19 mouse cellular contexts compared by ENCODE assay signal in genomic region chr17:74508600-74508999, GRCm38 (mm10). TPM values are rescaled to one million over a fixed set of nuclear protein-coding genes. Genes with fewer than 3 reads are reported as not detected.
DNase-seq lines count a peak whose midpoint lies in the region; ATAC-seq and TF ChIP-seq lines count a peak whose summit lies in the region.
"Had no signal": no experiment of that assay in that cellular context is flagged by ENCODE, and none has a peak within 500 bp of the region (broad histone marks: within the 10 kb centered on the region; RNA-seq: fewer than 3 reads in every experiment).

No protein-coding gene starts in this region.

- no peak overlapping the region for H3K9ac ChIP-seq in liver, embryonic 12.5 days
- no peak overlapping the region for H3K9ac ChIP-seq in liver, postnatal 0 days (replicated peaks)
- no peak overlapping the region for H3K9ac ChIP-seq in hindbrain, embryonic 12.5 days
- H3K9ac ChIP-seq: forebrain, postnatal 0 days; lung, embryonic 14.5 days; neural tube, embryonic 15.5 days had no signal

- H3K4me2 ChIP-seq in liver, embryonic 12.5 days, result no peak overlapping the region
- H3K4me2 ChIP-seq in liver, postnatal 0 days (ENCODE audit: low read depth, low read length), result no peak overlapping the region
- no peak overlapping the region for H3K4me2 ChIP-seq in hindbrain, embryonic 12.5 days (replicated peaks)
- H3K4me2 ChIP-seq: lung, embryonic 14.5 days; neural tube, embryonic 15.5 days had no signal

- H3K9me3 ChIP-seq in liver, embryonic 12.5 days (replicated peaks), result no peaks in the 10 kb centered on the region
- no peaks in the 10 kb centered on the region for H3K9me3 ChIP-seq in liver, postnatal 0 days (ENCODE audit: low read length)
- no peaks in the 10 kb centered on the region for H3K9me3 ChIP-seq in hindbrain, embryonic 12.5 days (replicated peaks)
- H3K9me3 ChIP-seq: neural tube, embryonic 15.5 days had no signal

- no peak overlapping the region for H3K27ac ChIP-seq in liver, embryonic 12.5 days
- H3K27ac ChIP-seq in liver, postnatal 0 days (ENCODE audit: low read depth), result no peak overlapping the region
- no peak overlapping the region for H3K27ac ChIP-seq in hindbrain, embryonic 12.5 days
- H3K27ac ChIP-seq: macrophage; neural tube, embryonic 15.5 days had no signal

- H3K36me3 ChIP-seq in liver, embryonic 12.5 days, result no peaks in the 10 kb centered on the region
- H3K36me3 ChIP-seq in liver, postnatal 0 days (replicated peaks; ENCODE audit: insufficient read depth, low read length), result no peaks in the 10 kb centered on the region
- no peaks in the 10 kb centered on the region for H3K36me3 ChIP-seq in hindbrain, embryonic 12.5 days
- H3K36me3 ChIP-seq: neural tube, embryonic 15.5 days had no signal

- no peak for DNase-seq in liver, postnatal 0 days
- DNase-seq in A20 (ENCODE audit: low read depth, low spot score), result peak; percentile 50
- DNase-seq in R1 (ENCODE audit: low read depth, low spot score), result peak; percentile 46
- DNase-seq in urinary bladder, postnatal 4 days (ENCODE audit: low spot score in 2 of 2), result no peak
- DNase-seq: adrenal gland, adult 8-10 months; cerebellum, adult 11 months; cerebellum, postnatal 10 days; embryo, embryonic 11 days; forebrain, postnatal 0 days; heart, postnatal 36 days; kidney, adult 11 months; lung, embryonic 14.5 days; midbrain, embryonic 14.5 days; right cerebral cortex, postnatal 14 days had no signal

- 0 out of 2 replicates have a peak, but pooled peaks have one; percentile 40 for ATAC-seq in liver, embryonic 12.5 days
- no peak for ATAC-seq in liver, postnatal 0 days
- ATAC-seq in megakaryocyte-erythroid progenitor cell, adult 5-6 weeks (replicated peaks; ENCODE audit: low FRiP score, low TSS enrichment, poor library complexity, severe bottlenecking), result peak; percentile 65; the same call in 1 of the 2 replicates
- no peak for ATAC-seq in hindbrain, embryonic 12.5 days (ENCODE audit: low FRiP score)

- no peak overlapping the region for H3K4me3 ChIP-seq in liver, embryonic 12.5 days
- H3K4me3 ChIP-seq in liver, postnatal 0 days (ENCODE audit: low read depth, low read length), result no peak overlapping the region
- no peak overlapping the region for H3K4me3 ChIP-seq in hindbrain, embryonic 12.5 days
- H3K4me3 ChIP-seq: neural tube, embryonic 15.5 days had no signal

- TF ChIP-seq EP300 in liver, postnatal 0 days (IDR thresholded peaks at IDR 0.05; ENCODE audit: low read depth), result no peak

- TF ChIP-seq CTCF in liver, postnatal 0 days (IDR thresholded peaks at IDR 0.05; ENCODE audit: low read depth), result no peak

- WGBS in liver, embryonic 12.5 days (ENCODE audit: insufficient replicate concordance), result 65% methylated on average over 3 of the region's 3 CpGs
- 33% methylated on average over 3 of the region's 3 CpGs for WGBS in liver, postnatal 0 days (ENCODE audit: insufficient replicate concordance)
- WGBS in hindbrain, embryonic 12.5 days, result 87% methylated on average over 3 of the region's 3 CpGs

- H3K27me3 ChIP-seq in liver, embryonic 12.5 days (replicated peaks), result no peaks in the 10 kb centered on the region
- no peaks in the 10 kb centered on the region for H3K27me3 ChIP-seq in liver, postnatal 0 days (ENCODE audit: insufficient read depth, low read length)
- no peaks in the 10 kb centered on the region for H3K27me3 ChIP-seq in hindbrain, embryonic 12.5 days
- H3K27me3 ChIP-seq: neural tube, embryonic 15.5 days had no signal

- H3K4me1 ChIP-seq in liver, embryonic 12.5 days, result peaks cover 9% of the 10 kb centered on the region; the same call in 1 of the 2 replicates
- no peaks in the 10 kb centered on the region for H3K4me1 ChIP-seq in liver, postnatal 0 days (ENCODE audit: insufficient read depth)
- no peaks in the 10 kb centered on the region for H3K4me1 ChIP-seq in hindbrain, embryonic 12.5 days
- H3K4me1 ChIP-seq: neural tube, embryonic 15.5 days had no signal

RNA-seq across cellular contexts. Expression of gene Yipf4, which starts 19.3 kb away (rescaled TPM):
- polyA plus RNA-seq in liver, embryonic 12.5 days (2016; fragmentation: Nextera tagmentation; extraction: Ambion mirVana), result 63.2 and 64.7 TPM in 2 replicates
- polyA plus RNA-seq in liver, postnatal 0 days (2015; fragmentation: Nextera tagmentation; extraction: Ambion mirVana), result 59.5 and 67.1 TPM in 2 replicates
- 21.2 and 32.3 TPM in 2 replicates for total RNA-seq in megakaryocyte-erythroid progenitor cell, adult 5-6 weeks (2014; fragmentation: Nextera tagmentation)
- 34.1 and 56.6 TPM in 2 replicates for total RNA-seq in megakaryocyte-erythroid progenitor cell, adult 5-6 weeks (2017)
- 58.0 and 59.7 TPM in 2 replicates for polyA plus RNA-seq in hindbrain, embryonic 12.5 days (2016; fragmentation: Nextera tagmentation; extraction: Ambion mirVana)

RNA-seq across cellular contexts. Expression of gene Birc6, which starts 19.5 kb away (rescaled TPM):
- polyA plus RNA-seq in liver, embryonic 12.5 days (2016; fragmentation: Nextera tagmentation; extraction: Ambion mirVana), result 50.8 and 51.3 TPM in 2 replicates
- 31.2 and 40.6 TPM in 2 replicates for polyA plus RNA-seq in liver, postnatal 0 days (2015; fragmentation: Nextera tagmentation; extraction: Ambion mirVana)
- 147 and 149 TPM in 2 replicates for total RNA-seq in megakaryocyte-erythroid progenitor cell, adult 5-6 weeks (2014; fragmentation: Nextera tagmentation)
- 159 and 167 TPM in 2 replicates for total RNA-seq in megakaryocyte-erythroid progenitor cell, adult 5-6 weeks (2017)
- polyA plus RNA-seq in hindbrain, embryonic 12.5 days (2016; fragmentation: Nextera tagmentation; extraction: Ambion mirVana), result 102 and 107 TPM in 2 replicates

RNA-seq across cellular contexts. Expression of gene Nlrc4, which starts 49.7 kb away (rescaled TPM):
- 0.26 and 0.33 TPM in 2 replicates for polyA plus RNA-seq in liver, embryonic 12.5 days (2016; fragmentation: Nextera tagmentation; extraction: Ambion mirVana)
- polyA plus RNA-seq in liver, postnatal 0 days (2015; fragmentation: Nextera tagmentation; extraction: Ambion mirVana), result 0.50 and 0.53 TPM in 2 replicates
- 0.11 and 0.30 TPM in 2 replicates for total RNA-seq in megakaryocyte-erythroid progenitor cell, adult 5-6 weeks (2014; fragmentation: Nextera tagmentation)
- total RNA-seq in megakaryocyte-erythroid progenitor cell, adult 5-6 weeks (2017), result 0.42 and 1.4 TPM in 2 replicates
- polyA plus RNA-seq in hindbrain, embryonic 12.5 days (2016; fragmentation: Nextera tagmentation; extraction: Ambion mirVana), result 0.34 TPM in 2 replicates

Comparison
In these comparisons a context has a peak if more than half of its experiments do, and no peak if none do; other contexts are left out.
1. ATAC-seq: peak in liver, embryonic 12.5 days (single experiment) and megakaryocyte-erythroid progenitor cell, adult 5-6 weeks (single experiment); none in liver, postnatal 0 days (single experiment) and hindbrain, embryonic 12.5 days (single experiment).
2. DNase-seq: peak in A20 (single experiment) and R1 (single experiment); none in liver, postnatal 0 days (single experiment) and urinary bladder, postnatal 4 days (0 of 2).